Mouse (Mus musculus): ENCODE data around the gene Utp11. TPM values are rescaled to one million over a fixed set of nuclear protein-coding genes. Genes with fewer than 3 reads are reported as not detected.
"Not testable (repeated sequence)": the region's sequence is repeated elsewhere in the genome, so short reads cannot be mapped to it uniquely, and the experiment has no call there.

Utp11 gene
- 10 to 100 TPM; 14.4 to 15.1 TPM for total RNA-seq (2021)

DNA sequence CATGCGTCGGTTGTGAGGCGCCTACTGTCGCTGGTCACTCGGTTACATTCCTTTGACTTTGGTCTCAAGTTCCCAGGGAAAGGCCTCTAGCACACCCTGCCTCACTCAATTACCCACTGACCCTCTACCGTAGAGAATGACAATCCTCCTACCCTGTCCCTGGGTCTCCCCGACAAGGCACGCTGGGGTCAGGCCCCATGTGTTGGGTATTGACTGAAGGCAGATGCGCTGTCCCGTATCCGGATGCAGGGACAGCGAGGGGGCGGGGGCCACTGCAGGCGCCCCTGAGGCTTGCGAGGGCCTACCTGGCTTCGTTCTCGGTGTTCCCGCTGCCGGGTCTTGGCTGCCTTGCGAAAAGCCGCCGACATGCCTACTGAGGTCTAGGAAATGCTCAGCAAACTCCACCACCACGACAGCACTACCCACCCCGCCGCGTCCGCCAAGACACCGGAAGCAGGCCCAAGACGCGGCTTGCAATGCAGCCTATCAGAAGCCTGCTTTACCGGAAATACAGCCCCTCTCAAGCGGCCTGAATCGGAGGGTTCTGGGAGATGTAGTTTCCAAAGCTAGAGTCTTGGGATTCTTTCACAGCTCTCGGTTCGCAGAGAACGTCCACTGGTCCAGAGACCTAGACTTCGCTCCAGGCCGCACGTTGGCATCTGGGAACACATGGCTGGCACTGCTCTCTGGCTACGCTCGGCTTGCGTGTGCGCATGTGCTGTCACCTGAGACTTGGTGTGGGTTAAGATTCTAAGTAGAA, at the start of gene Utp11:
Gene Utp11, minus strand, starts transcription at position 466 of the 760 bp plus-strand sequence.
- intact Hi-C loops (cut with DNase I), result no loop called here
- DNase-seq (ENCODE audit: low spot score in 2 of 2), result peak; percentile 83 to 84

DNA sequence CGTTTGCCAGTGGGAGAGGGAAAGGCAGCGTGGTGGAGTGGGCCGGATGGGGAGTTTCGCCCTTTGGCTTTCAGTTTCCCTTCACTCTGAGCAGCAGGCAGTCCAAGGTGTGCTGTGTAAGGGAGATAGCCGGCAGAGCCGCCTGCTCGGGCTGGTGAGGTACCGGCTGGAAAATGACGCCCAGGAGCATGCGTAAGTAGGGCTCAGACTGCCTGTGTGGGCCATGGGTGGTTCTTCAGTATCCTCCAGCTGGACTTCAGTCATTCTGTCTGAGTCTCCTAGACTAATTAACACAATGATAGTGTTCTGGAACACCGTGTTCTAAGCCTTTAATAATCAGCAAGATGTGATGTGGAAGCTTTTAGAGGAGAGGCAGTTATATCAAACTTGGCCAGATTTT, 49.4 kb upstream of the Utp11 start:
- intact Hi-C loops (cut with DNase I), result no loop called here
- no peak for DNase-seq (ENCODE audit: low spot score in 2 of 2)

DNA sequence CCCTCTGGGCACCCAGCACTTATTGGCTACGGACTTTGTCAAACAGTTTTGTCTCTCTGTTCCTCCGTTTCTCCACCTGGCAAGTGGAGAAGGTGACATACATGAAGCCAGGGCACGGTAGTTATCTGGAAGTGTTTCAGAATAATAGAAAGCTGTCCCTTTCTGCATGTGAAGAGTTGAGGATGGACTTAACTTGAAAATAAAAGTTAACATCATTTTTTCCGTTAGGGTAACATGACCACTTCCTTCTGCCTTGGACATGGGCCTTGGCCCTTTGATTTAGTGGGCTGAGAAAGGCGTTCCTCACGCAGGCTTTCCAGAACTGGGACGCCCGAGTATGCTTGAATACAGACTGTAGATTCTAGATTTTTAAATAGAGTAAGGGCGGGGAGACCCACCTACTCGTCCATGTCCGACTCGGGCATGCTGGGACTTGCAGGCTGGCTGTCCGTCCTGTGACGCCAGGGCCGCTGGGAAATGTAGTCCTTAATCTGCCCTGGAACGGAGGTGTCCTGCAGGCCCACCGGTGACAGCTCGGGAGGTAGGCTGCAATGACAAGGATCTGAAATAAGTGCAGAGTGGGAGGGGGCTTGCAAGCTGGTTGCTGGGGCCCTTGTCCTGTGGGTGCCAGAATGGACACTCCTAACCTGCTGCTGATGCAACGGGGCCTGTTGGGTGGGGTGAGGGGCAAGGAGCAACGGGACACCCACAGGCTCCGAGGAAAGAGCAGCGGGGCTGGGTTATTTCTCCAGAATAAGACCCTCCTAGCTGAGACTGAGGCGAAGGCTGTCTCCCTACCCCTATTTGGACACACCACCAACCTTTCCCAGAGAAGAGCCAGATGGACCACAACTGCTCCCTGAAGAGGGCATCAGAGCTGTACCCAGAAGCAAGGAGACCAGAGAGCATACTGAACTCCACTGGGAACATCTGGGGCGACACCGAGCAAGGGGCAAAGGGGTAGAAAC, 48.3 kb upstream of the Utp11 start, which contains the start of gene Inpp5b:
Gene Inpp5b, plus strand, starts transcription at position 475 of the 968 bp plus-strand sequence.
- intact Hi-C loops (cut with DNase I), result no loop called here
- peak; percentile 88 to 89 for DNase-seq (ENCODE audit: low spot score in 2 of 2)

DNA sequence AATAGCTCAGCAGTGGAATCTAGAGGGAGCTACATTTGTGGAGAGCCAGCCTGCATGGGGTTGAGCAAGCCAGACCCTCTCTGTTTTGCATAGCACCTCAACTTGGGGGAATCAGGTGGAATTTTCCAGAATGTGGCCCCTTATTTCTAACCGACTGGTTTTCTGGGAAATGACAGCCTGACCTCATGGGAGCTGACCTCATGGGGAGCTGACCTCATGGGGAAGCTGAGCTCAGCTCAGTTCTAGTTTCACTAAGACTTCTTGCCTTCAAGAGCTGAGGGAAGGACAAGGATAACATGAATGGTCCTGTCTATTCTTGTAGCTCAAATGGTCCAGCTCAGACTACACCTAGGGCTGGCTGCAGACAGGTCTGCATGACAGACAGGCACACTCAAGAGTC, 45.4 kb upstream of the Utp11 start:
- intact Hi-C loops (cut with DNase I), result no loop called here
- DNase-seq (ENCODE audit: low spot score in 2 of 2), result no peak

DNA sequence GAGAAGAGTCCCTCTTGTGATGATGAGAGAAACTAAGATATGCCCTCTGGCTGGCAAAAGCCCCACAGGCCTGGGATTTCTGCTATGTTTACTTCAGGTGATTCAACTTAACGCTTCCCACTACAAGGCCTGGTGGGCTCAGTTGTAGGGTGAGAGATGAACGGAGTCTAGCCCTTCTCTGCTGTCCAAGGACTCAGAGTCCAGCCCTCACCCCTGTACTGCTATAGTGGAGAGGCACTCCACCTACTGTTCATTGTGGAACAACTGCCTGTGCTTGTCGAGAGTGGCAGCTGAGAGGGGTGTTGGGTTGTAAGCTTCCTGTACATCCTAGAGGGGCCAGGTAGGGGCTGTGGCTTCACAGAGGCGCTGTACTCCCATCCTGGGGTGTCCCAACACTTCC, 44.6 kb upstream of the Utp11 start:
- no peak for DNase-seq (ENCODE audit: low spot score in 2 of 2)
- intact Hi-C loops (cut with DNase I), result no loop called here

DNA sequence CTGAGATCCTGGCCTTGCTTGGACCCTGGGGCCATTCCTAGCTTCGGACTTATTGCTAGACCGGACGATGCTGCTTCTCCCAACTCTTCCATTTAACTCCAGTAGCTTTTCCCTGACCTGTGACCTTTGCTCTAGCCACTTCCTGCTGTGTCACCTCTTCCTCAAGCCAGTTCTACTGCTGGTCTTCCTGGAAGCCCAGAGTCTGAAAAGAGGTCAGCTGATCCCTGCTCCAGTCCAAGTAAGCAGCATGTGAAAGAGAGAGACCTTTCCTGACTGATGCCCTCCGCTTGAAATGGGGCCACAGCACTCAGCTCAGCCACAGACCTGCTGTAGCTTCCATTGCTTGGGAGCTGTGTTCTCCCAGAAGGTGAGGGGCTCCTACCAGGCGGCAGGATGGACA, 44.1 kb upstream of the Utp11 start:
- intact Hi-C loops (cut with DNase I), result no loop called here
- DNase-seq (ENCODE audit: low spot score in 2 of 2), result no peak

DNA sequence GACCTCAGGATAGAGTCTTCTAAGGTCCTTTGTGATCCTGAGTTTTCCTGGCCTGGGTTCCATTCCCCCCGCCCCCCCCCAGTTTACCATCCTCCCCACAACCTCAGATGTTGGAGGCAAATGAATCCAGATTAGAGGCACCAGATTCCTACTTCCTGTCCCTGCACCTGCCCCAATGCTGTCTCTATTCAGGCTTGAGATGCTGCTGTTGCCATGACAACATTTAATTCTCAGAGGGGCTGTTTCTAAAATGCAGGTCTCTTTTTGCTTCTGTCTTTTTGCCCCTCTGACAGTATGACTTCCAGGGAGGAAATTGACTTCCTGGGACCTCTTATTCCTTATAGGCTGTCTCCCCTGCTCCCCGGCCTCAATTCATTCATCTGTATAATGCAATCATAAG, 43.6 kb upstream of the Utp11 start:
- DNase-seq (ENCODE audit: low spot score in 2 of 2), result no peak
- intact Hi-C loops (cut with DNase I), result no loop called here

DNA sequence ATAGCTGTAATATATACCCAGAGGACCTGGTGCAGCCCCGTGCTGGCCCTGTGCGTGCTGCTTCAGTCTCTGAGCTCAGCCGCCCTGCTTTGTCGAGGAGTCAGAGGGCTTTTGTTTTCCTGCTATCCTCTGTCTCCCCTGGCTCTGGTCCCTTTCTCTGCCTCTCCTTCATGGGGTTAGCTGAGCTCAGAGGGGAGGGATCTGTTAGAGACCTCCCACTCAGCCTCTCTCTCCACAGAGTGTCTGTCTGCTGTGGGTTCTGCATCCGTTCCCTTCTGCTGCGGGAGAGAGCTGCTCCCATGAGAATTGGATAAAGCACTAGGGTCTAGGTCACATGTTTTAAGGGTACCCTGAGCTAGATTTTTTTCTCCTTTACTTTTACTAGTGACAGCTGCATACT, 32.7 kb upstream of the Utp11 start:
- intact Hi-C loops (cut with DNase I), result no loop called here
- DNase-seq (ENCODE audit: low spot score in 2 of 2), result no peak

DNA sequence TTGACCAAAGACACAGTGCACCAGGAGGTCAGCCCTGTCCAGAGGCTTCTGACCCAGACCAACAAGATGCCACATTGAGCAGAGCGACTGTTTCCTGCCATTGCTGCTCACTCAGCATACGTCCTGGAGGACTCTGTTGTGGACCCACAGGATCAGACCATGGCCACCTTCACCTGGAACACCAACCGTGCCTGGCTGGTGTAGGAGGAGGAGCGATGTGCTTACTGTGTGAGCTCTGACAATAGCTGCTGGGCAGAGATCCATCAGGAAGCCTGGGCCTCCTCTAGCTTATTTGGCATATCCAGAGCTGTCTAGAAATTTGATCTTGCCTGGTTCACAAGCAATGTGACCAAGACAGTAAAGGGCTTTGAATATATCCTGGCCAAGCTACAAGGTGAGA, 25.7 kb upstream of the Utp11 start:
- intact Hi-C loops (cut with DNase I), result no loop called here
- no peak for DNase-seq (ENCODE audit: low spot score in 2 of 2)

DNA sequence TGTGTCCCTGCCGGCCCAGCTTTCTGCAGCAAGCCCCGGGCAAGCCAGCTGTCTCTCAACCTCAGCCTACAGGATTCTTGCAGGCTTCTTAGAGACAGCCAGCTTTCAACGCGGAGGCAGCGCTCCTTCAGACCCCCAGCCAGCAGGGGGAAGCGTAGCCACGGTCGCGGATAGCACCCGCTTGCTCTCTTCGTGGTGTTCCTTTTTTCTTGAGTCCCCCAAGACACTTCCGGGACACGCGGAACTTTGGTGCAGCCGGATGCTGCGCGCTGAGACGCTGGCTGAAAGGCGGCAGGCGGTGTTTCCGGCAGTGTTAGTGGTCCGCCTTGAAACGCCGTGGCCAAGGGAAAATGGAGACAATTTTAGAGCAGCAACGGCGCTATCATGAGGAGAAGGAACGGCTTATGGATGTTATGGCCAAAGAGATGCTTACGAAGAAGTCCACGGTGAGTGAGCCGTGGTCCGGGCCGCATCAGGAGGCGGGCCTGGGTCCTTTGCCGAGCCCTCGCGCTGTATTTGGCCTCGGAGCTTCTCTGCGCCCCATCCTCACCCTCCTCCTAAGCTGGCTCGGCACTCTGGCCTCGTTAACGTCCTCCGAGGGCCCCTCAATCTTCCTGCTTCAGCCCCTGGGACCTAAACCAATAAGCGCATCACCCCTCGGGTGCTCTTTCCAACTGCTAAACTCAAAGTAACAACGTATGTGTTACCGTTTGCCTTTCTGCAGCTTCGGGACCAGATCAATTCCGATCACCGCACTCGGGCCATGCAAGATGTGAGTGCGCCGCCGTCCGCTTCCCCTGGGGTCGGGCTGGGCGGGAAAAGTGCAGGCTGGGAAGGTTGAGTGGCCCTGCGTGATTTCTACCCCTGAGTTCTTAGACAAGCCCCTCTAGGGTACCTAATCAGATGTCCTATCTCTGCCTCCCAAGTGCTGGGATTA, 21.4 kb upstream of the Utp11 start, which contains the start of gene Sf3a3:
Gene Sf3a3, plus strand, starts transcription at position 232 of the 937 bp plus-strand sequence.
- DNase-seq (ENCODE audit: low spot score in 2 of 2), result peak; percentile 93 to 95
- intact Hi-C loops (cut with DNase I), result no loop called here

DNA sequence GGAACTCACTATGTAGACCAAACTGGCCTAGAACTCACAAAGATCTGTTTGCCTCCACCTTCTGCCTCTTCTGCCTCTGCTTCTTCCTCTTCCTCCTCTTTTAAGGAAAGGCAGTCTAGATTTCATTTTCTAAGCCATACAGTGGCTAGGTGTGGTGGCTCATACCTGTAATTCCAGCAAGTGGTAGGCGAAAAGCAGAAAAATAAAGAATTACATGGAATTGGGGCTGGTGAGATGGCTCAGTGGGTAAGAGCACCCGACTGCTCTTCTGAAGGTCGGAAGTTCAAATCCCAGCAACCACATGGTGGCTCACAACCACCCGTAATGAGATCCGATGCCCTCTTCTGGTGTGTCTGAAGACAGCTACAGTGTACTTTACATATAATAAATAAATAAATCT, 20.4 kb upstream of the Utp11 start:
- intact Hi-C loops (cut with DNase I); DNase-seq (ENCODE audit: low spot score in 2 of 2): not testable (repeated sequence)

DNA sequence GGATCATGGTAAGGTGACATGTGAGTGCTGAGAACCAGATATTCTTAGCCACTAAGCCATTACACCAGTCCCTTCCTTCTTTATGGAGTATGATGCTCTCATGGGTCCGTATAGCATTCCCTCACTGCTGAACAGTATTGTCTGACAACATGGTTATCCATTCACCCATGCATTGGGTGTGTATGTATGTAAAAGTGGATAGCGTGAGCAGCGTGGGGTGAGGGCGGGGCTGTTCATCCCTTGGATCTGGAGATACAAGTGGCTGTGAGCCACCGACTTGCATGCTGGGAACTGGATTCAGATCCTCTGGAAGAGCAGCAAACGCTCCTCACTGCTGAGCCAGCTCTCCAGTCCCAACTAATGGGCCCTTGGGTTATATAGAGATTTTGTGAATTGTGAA, 19.2 kb upstream of the Utp11 start:
- no peak for DNase-seq (ENCODE audit: low spot score in 2 of 2)
- intact Hi-C loops (cut with DNase I), result no loop called here

DNA sequence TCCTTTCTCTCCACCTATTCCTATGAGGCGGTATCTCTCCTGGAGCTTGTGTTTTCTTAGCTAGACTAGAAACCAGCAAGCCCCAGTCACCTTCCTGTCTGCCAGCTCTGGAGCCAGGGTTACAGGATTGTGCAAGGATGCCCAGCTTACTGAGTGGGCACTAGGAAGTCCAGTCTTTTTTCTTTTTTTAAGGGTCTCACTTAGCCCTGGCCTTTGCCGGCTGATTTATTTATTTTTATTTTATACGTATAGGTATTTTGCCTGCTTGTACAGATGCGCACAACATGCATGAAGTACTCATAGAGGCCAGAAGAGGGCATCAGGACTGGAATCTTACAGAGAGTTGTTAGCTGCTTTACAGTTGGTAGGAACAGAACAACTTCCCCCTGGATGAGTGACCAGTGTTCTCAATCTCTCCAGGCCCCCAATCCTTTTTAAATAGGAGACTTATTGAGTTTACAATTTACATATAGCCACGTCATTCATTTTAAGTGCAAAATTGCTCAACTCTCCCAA, 17.4 kb upstream of the Utp11 start:
- intact Hi-C loops (cut with DNase I), result no loop called here
- DNase-seq (ENCODE audit: low spot score in 2 of 2), result peak in 1 of 2 experiments; percentile 35

DNA sequence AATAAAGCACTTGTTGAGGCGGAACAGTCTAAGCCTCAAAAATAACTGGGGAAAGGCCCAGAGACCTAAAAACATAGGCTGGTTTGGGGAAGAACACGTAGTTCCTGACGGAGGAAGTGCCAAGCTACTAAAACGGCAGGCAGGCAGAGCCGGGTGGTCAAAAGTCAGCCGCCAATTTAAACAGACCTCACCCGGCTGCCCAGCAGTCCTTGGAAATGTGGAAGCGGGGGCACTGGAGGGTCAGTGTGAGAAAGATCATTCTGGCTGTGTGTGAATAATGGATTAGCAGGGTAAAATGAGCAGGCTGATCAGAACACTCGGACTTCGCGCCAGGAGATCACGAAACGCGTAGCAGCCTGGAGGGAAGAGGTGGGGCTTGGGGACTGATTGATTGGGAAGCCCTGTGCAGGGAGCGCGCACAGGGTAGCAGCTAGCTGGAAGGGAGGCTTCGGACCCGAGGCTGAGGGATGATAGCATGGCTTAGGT, 16.6 kb upstream of the Utp11 start:
- no peak for DNase-seq (ENCODE audit: low spot score in 2 of 2)
- intact Hi-C loops (cut with DNase I), result no loop called here

DNA sequence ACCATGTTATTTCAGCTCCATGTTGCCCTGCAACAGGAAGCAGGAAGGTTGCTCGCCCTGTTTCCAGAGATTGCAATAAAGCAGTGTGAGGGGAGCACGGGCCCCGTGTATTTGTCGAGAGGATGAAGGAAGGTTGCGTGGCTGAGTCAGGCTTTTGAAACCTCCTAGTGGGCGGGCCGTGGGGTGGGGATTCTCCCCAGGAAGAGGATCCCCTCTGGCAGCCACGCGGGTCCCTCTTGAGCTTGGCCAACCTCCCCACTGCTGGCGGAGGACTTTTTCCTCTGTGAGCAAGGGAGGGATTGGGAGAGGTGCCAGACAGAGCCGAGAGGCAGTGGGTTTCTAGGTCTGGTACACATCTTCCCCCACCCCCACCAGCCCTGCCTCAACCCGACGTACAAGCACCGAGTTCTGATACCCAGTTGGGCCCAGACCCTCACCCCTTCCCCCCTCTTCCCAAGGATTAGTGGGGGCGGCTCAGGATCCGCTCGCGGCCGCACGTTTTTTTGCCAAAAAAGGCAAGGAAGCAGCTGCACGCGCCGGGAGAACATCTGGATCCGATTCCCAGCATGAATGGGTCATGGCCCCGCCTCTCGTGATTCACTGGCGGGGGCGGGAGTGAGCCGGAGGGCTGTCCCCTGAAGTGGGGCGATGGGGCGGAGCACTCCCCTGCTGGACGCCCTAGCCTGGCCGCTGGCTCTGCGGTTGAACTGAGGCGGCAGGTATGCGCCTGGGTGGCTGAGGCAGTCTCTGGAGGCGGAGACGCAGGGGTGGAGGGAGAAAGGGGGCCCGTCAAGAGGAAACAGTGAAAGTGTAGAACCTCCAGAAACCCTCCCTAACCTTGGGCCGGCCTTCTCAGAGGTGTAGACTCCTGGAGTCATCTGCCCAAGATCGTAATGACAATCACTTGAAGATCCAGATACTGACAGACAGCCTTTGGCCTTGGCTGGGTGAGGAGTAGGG, 15.4 kb upstream of the Utp11 start:
- intact Hi-C loops (cut with DNase I), result no loop called here
- DNase-seq (ENCODE audit: low spot score in 2 of 2), result peak; percentile 58 to 73

DNA sequence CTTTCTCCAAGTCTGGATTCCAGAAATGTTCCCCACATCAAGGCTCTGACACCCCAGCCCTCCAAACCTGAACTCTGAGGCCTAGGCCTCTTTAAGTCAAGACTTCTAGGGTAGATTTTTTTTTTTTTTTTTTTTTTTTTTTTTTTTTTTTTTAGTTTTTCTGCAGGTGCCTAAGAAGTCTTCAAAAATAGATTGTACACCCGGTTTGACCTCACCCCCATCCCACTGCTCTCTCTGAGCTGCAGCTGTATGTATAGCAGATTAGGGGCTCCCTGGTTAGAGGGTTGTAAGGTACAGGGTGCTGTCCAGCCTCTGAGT, 14.8 kb upstream of the Utp11 start:
- DNase-seq (ENCODE audit: low spot score in 2 of 2); intact Hi-C loops (cut with DNase I): not testable (repeated sequence)

DNA sequence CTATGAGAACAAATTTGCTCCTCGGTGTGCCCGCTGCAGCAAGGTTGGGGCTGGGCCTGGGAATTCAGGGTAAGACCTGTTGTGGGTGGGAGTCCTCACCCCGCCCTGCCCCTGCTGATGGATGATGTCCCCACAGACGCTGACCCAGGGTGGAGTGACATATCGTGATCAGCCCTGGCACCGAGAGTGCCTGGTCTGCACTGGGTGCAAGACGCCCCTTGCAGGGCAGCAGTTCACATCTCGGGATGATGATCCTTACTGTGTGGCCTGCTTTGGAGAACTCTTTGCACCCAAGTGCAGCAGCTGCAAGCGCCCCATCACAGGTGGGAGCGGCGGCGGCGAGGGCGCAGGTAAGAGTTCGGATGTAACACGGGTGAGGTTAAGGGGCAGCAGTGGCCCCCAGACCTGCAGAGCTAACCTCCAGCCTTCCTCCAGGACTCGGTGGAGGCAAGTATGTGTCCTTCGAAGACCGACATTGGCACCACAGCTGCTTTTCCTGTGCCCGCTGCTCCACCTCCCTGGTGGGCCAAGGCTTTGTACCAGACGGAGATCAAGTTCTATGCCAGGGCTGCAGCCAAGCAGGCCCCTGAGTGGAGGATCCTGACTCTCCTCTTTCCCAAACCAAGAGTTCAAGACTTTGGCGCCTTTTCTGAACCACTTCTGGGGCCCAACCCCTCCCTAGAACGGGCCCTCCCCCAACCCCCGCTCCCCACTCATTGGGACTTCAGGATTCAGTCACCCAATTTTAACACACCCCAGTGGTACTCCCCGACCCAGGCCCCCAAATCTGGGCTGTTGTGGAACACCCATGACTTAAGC, 14.2 kb upstream of the Utp11 start:
- intact Hi-C loops (cut with DNase I); DNase-seq (ENCODE audit: low spot score in 2 of 2): not testable (repeated sequence)

Measured in left cerebral cortex, postnatal 36 days (tissue).